Mouse (Mus musculus) forebrain, embryonic 14.5 days (tissue): Measurements from ENCODE around the gene Atp6v1c2. TPM values are rescaled to one million over a fixed set of nuclear protein-coding genes. Genes with fewer than 3 reads are reported as not detected.
A peak's percentile ranks its signal among the peaks of the same experiment; 100 is the strongest.

Experiments used
- ATAC-seq: fragments of 200-750 bp; cut with Nextera tagmentation; 2 replicates; pipeline ENCODE4 v1.8.0; 2017; ENCODE audit warnings: mild to moderate bottlenecking, moderate library complexity
- DNase-seq: peaks from one replicate; pipeline ENCODE4 v3.0.0-alpha.2; 2015; ENCODE audit warnings: low spot score
- H3K27ac ChIP-seq: fragments of 300-500 bp; sonication (generic); 2 replicates; pipeline ENCODE4 v1.5.1; 2014; ENCODE audit warnings: low read depth, mild to moderate bottlenecking, control low read depth, low read length, moderate library complexity
- H3K27me3 ChIP-seq: fragments of 300-500 bp; sonication (generic); replicated peaks from 2 replicates; pipeline ENCODE4 v1.6.1; 2014; ENCODE audit warnings: low read length, control low read depth, mixed read lengths; ENCODE audit not compliant: control insufficient read depth, insufficient read depth
- H3K36me3 ChIP-seq: fragments of 300-500 bp; sonication (generic); 2 replicates; pipeline ENCODE4 v1.6.1; 2014; ENCODE audit warnings: low read length, control low read depth; ENCODE audit not compliant: control insufficient read depth, insufficient read depth
- H3K4me1 ChIP-seq: fragments of 300-500 bp; sonication (generic); 2 replicates; pipeline ENCODE4 v1.6.1; 2014; ENCODE audit warnings: antibody characterized with exemption, low read length, control low read depth; ENCODE audit not compliant: control insufficient read depth, insufficient read depth
- H3K4me2 ChIP-seq: fragments of 300-500 bp; sonication (generic); 2 replicates; pipeline ENCODE4 v1.6.1; 2014; ENCODE audit warnings: mild to moderate bottlenecking, control low read depth, low read length
- H3K4me3 ChIP-seq: fragments of 300-500 bp; sonication (generic); 2 replicates; pipeline ENCODE4 v1.5.1; 2014; ENCODE audit warnings: low read depth, low read length, control low read depth
- H3K9ac ChIP-seq: fragments of 300-500 bp; sonication (generic); 2 replicates; pipeline ENCODE4 v1.6.1; 2014; ENCODE audit warnings: mild to moderate bottlenecking, low read length, control low read depth, moderate library complexity
- H3K9me3 ChIP-seq: fragments of 300-500 bp; sonication (generic); replicated peaks from 2 replicates; pipeline ENCODE4 v1.6.1; 2016; ENCODE audit warnings: low read length, control low read depth, mixed read lengths; ENCODE audit not compliant: control insufficient read depth
- WGBS: fragments of 180-500 bp; shearing (Covaris S2); extraction: QIAGEN DNeasy Blood & Tissue Kit; methylation state at CpG from one replicate; pipeline ENCODE4 v1.1.7; 2014; 5-methylcytosine and 5-hydroxymethylcytosine counted together
- polyA plus RNA-seq: library from polyadenylated mRNA; unstranded; fragments of >200 nt; fragmentation: Nextera tagmentation; extraction: Ambion mirVana; gene quantifications from 2 replicates; pipeline ENCODE4 v1.2.1, GENCODE M21; 2014

Gene Atp6v1c2
- polyA plus RNA-seq, 1 experiment from 2014 or later = 0.20 TPM

GRCm38 (mm10) chr12:17310852-17311839 is 18.0 kb downstream of the Atp6v1c2 start:
- Histone ChIP-seq H3K4me1 (0 out of 2 replicates have a peak, but pooled peaks cover 6% of the 10 kb centered on the region), H3K27me3 (no peaks in the 10 kb centered on the region), H3K9me3 (no peaks in the 10 kb centered on the region), H3K9ac (no peak overlapping the region), H3K36me3 (no peaks in the 10 kb centered on the region), H3K4me3 (no peak overlapping the region), H3K4me2 (no peak overlapping the region), H3K27ac (no peak overlapping the region)
- ATAC-seq = peak; percentile 60
- DNase-seq = peak; percentile 67
- 12% methylated on average over 16 of the region's 16 CpGs for WGBS

- H3K4me2 ChIP-seq = no peak overlapping the region
- no peak for DNase-seq
- WGBS = 24% methylated on average over 4 of the region's 4 CpGs
Observed at GRCm38 (mm10) chr12:17308246-17308645, 20.9 kb downstream of the Atp6v1c2 start.

GRCm38 (mm10) chr12:17305445-17305844 is 23.7 kb downstream of the Atp6v1c2 start:
- H3K4me3 ChIP-seq = no peak overlapping the region
- H3K9ac ChIP-seq = no peak overlapping the region
- H3K9me3 ChIP-seq = no peaks in the 10 kb centered on the region
- H3K27me3 ChIP-seq = no peaks in the 10 kb centered on the region
- no peak overlapping the region for H3K4me2 ChIP-seq
- 0 out of 2 replicates have a peak, but pooled peaks cover 2% of the 10 kb centered on the region for H3K4me1 ChIP-seq
- no peak for DNase-seq
- H3K36me3 ChIP-seq = no peaks in the 10 kb centered on the region
- 82% methylated on average over 7 of the region's 7 CpGs for WGBS
- no peak overlapping the region for H3K27ac ChIP-seq
- ATAC-seq = no peak

More at GRCm38 (mm10) chr12:17308246-17308645, 20.9 kb downstream of the Atp6v1c2 start:
- H3K27ac ChIP-seq = no peak overlapping the region
- no peak overlapping the region for H3K4me3 ChIP-seq
- no peaks in the 10 kb centered on the region for H3K9me3 ChIP-seq
- 0 out of 2 replicates have a peak, but pooled peaks cover 6% of the 10 kb centered on the region for H3K4me1 ChIP-seq
- H3K36me3 ChIP-seq = no peaks in the 10 kb centered on the region
- no peak for ATAC-seq
- no peaks in the 10 kb centered on the region for H3K27me3 ChIP-seq
- no peak overlapping the region for H3K9ac ChIP-seq

GRCm38 (mm10) chr12:17299902-17300301 is 29.3 kb downstream of the Atp6v1c2 start:
- Histone ChIP-seq H3K9me3 (no peaks in the 10 kb centered on the region), H3K36me3 (no peaks in the 10 kb centered on the region), H3K4me1 (no peaks in the 10 kb centered on the region), H3K4me3 (no peak overlapping the region), H3K27ac (no peak overlapping the region), H3K4me2 (no peak overlapping the region), H3K27me3 (no peaks in the 10 kb centered on the region), H3K9ac (no peak overlapping the region)
- WGBS = 96% methylated on average over 1 of the region's 1 CpGs
- ATAC-seq = no peak
- no peak for DNase-seq

GRCm38 (mm10) chr12:17296899-17297298 is 32.3 kb downstream of the Atp6v1c2 start:
- no peak for ATAC-seq
- Histone ChIP-seq H3K4me1 (no peaks in the 10 kb centered on the region), H3K9me3 (no peaks in the 10 kb centered on the region), H3K4me2 (no peak overlapping the region), H3K4me3 (no peak overlapping the region), H3K36me3 (no peaks in the 10 kb centered on the region), H3K27ac (no peak overlapping the region), H3K9ac (no peak overlapping the region), H3K27me3 (no peaks in the 10 kb centered on the region)
- WGBS = 90% methylated on average over 2 of the region's 2 CpGs
- no peak for DNase-seq

- DNase-seq = no peak
- Histone ChIP-seq H3K4me2 (no peak overlapping the region), H3K36me3 (peaks cover 13% of the 10 kb centered on the region; the same call in 1 of the 2 replicates), H3K9ac (no peak overlapping the region), H3K9me3 (no peaks in the 10 kb centered on the region), H3K27me3 (no peaks in the 10 kb centered on the region), H3K4me1 (no peaks in the 10 kb centered on the region), H3K27ac (no peak overlapping the region), H3K4me3 (no peak overlapping the region)
- WGBS = 73% methylated on average over 4 of the region's 4 CpGs
- no peak for ATAC-seq
Observed at GRCm38 (mm10) chr12:17290569-17290968, 38.6 kb downstream of the Atp6v1c2 start.

GRCm38 (mm10) chr12:17289913-17290312 is 39.2 kb downstream of the Atp6v1c2 start:
- DNase-seq = no peak
- H3K36me3 ChIP-seq = peaks cover 19% of the 10 kb centered on the region
- H3K9ac ChIP-seq = no peak overlapping the region
- no peaks in the 10 kb centered on the region for H3K9me3 ChIP-seq
- no peak overlapping the region for H3K27ac ChIP-seq
- H3K4me1 ChIP-seq = no peaks in the 10 kb centered on the region
- no peak overlapping the region for H3K4me2 ChIP-seq
- no peak for ATAC-seq
- WGBS = 94% methylated on average over 2 of the region's 2 CpGs
- H3K27me3 ChIP-seq = no peaks in the 10 kb centered on the region
- no peak overlapping the region for H3K4me3 ChIP-seq

GRCm38 (mm10) chr12:17289060-17289459 is 40.1 kb downstream of the Atp6v1c2 start:
- H3K27ac ChIP-seq = no peak overlapping the region
- DNase-seq (no peak), ATAC-seq (no peak)
- H3K9ac ChIP-seq = no peak overlapping the region
- no peaks in the 10 kb centered on the region for H3K4me1 ChIP-seq
- no peaks in the 10 kb centered on the region for H3K9me3 ChIP-seq
- H3K4me2 ChIP-seq = no peak overlapping the region
- H3K27me3 ChIP-seq = no peaks in the 10 kb centered on the region
- WGBS = 91% methylated on average over 2 of the region's 2 CpGs
- no peak overlapping the region for H3K4me3 ChIP-seq
- H3K36me3 ChIP-seq = peaks cover 27% of the 10 kb centered on the region

GRCm38 (mm10) chr12:17288496-17288895 is 40.7 kb downstream of the Atp6v1c2 start:
- Histone ChIP-seq H3K4me3 (no peak overlapping the region), H3K36me3 (peaks cover 33% of the 10 kb centered on the region), H3K27me3 (no peaks in the 10 kb centered on the region), H3K4me1 (no peaks in the 10 kb centered on the region), H3K9ac (no peak overlapping the region), H3K9me3 (no peaks in the 10 kb centered on the region), H3K27ac (no peak overlapping the region), H3K4me2 (no peak overlapping the region)
- no peak for DNase-seq
- WGBS = 82% methylated on average over 4 of the region's 4 CpGs
- no peak for ATAC-seq
